Mouse (Mus musculus) small intestine, adult 2 months (tissue): ENCODE results near the gene Zfp324. TPM values are rescaled to one million over a fixed set of nuclear protein-coding genes. Genes with fewer than 3 reads are reported as not detected.
A peak's percentile ranks its signal among the peaks of the same experiment; 100 is the strongest.

Source experiments
- H3K27ac ChIP-seq: fragments of 200-500 bp; 2 replicates; pipeline ENCODE4 v1.5.1; 2012; ENCODE audit warnings: low read depth, low read length, control low read depth, inconsistent platforms; ENCODE audit not compliant: insufficient read depth
- H3K27me3 ChIP-seq: fragments of 200-500 bp; 2 replicates; pipeline ENCODE4 v1.6.1; 2012; ENCODE audit warnings: mild to moderate bottlenecking, moderate library complexity, low read length, inconsistent platforms; ENCODE audit not compliant: control insufficient read depth, insufficient read depth
- H3K36me3 ChIP-seq: fragments of 200-500 bp; 2 replicates; pipeline ENCODE4 v1.6.1; 2012; ENCODE audit warnings: mild to moderate bottlenecking, low read length, control low read depth, inconsistent platforms; ENCODE audit not compliant: control insufficient read depth, insufficient read depth
- H3K4me1 ChIP-seq: fragments of 200-500 bp; 2 replicates; pipeline ENCODE4 v1.6.1; 2012; ENCODE audit warnings: low read length, inconsistent platforms, mixed read lengths; ENCODE audit not compliant: control insufficient read depth, insufficient read depth, insufficient read length
- H3K4me3 ChIP-seq: fragments of 200-500 bp; 2 replicates; pipeline ENCODE4 v1.5.1; 2012; ENCODE audit warnings: low read depth, mild to moderate bottlenecking, control low read depth, inconsistent platforms, low read length, moderate library complexity
- CTCF ChIP-seq: fragments of 200-500 bp; IDR thresholded peaks from 2 replicates; pipeline ENCODE4 v1.5.1; 2012; ENCODE audit warnings: low read depth, mild to moderate bottlenecking, control low read depth, inconsistent platforms, low read length, moderate library complexity, mixed read lengths; ENCODE audit not compliant: insufficient replicate concordance, insufficient read length; ENCODE audit errors: extremely low read depth
- POLR2A ChIP-seq: fragments of 200-500 bp; IDR thresholded peaks from 2 replicates; pipeline ENCODE4 v1.6.1; 2012; ENCODE audit warnings: low read depth, mild to moderate bottlenecking, control low read depth, inconsistent platforms, low read length, moderate library complexity
- WGBS: fragments of 180-500 bp; shearing (Covaris S2); methylation state at CpG from one replicate; pipeline ENCODE4 v1.1.7; 2018; 5-methylcytosine and 5-hydroxymethylcytosine counted together
- polyA plus RNA-seq: library from polyadenylated mRNA; depleted of rRNA; stranded (reverse); fragments of >200 nt; gene quantifications from 2 replicates; pipeline ENCODE4 v1.2.3, GENCODE M21; 2012; rRNA removed

The Zfp324 gene
- polyA plus RNA-seq, 1 experiment, result 3.5 TPM

GRCm38 (mm10) chr7:13010005-13010908 is 44.6 kb downstream of the Zfp324 start, which contains the start of gene Zbtb45:
Gene Zbtb45 (minus strand): TSS chr7:13010034.
- Histone ChIP-seq H3K27me3 (no peaks in the 10 kb centered on the region), H3K27ac (peak within 1 kb of the TSS; percentile 93), H3K4me3 (peak within 1 kb of the TSS; percentile 94), H3K4me1 (peaks cover 13% of the 10 kb centered on the region; the same call in 1 of the 2 replicates), H3K36me3 (peaks cover 20% of the 10 kb centered on the region)
- 12% methylated on average over 26 of the region's 26 CpGs for WGBS
- TF ChIP-seq POLR2A, result no peak
- TF ChIP-seq CTCF, result no peak

GRCm38 (mm10) chr7:13013671-13014070 is 48.0 kb downstream of the Zfp324 start:
- 42% methylated on average over 4 of the region's 4 CpGs for WGBS

GRCm38 (mm10) chr7:13014275-13014839 is 48.7 kb downstream of the Zfp324 start:
- Histone ChIP-seq H3K4me1 (peaks cover 10% of the 10 kb centered on the region; the same call in 1 of the 2 replicates), H3K4me3 (no peak overlapping the region), H3K36me3 (no peaks in the 10 kb centered on the region), H3K27me3 (no peaks in the 10 kb centered on the region), H3K27ac (peak overlapping the region; percentile 54)
- 27% methylated on average over 6 of the region's 6 CpGs for WGBS
- TF ChIP-seq POLR2A (no peak), CTCF (no peak)

More at GRCm38 (mm10) chr7:13013671-13014070, 48.0 kb downstream of the Zfp324 start:
- Histone ChIP-seq H3K4me3 (no peak overlapping the region), H3K4me1 (peaks cover 13% of the 10 kb centered on the region; the same call in 1 of the 2 replicates), H3K36me3 (no peaks in the 10 kb centered on the region), H3K27me3 (no peaks in the 10 kb centered on the region), H3K27ac (peak overlapping the region; percentile 54; the same call in 1 of the 2 replicates)
- TF ChIP-seq CTCF, result no peak
- TF ChIP-seq POLR2A, result no peak

- H3K4me3 ChIP-seq, result no peak overlapping the region
- no peaks in the 10 kb centered on the region for H3K27me3 ChIP-seq
Observed at GRCm38 (mm10) chr7:13015217-13015616, 49.6 kb downstream of the Zfp324 start.

GRCm38 (mm10) chr7:13022773-13023535 is 57.3 kb downstream of the Zfp324 start:
- Histone ChIP-seq H3K27ac (peak overlapping the region; percentile 40; the same call in 1 of the 2 replicates), H3K4me3 (peak overlapping the region; percentile 58), H3K27me3 (no peaks in the 10 kb centered on the region), H3K4me1 (peaks cover 9% of the 10 kb centered on the region), H3K36me3 (peaks cover 11% of the 10 kb centered on the region)
- TF ChIP-seq CTCF (no peak), POLR2A (no peak; the same call in 1 of the 2 replicates)
- WGBS, result 5% methylated on average over 30 of the region's 31 CpGs

More at GRCm38 (mm10) chr7:13015217-13015616, 49.6 kb downstream of the Zfp324 start:
- no peak for TF ChIP-seq POLR2A
- TF ChIP-seq CTCF, result no peak
- Histone ChIP-seq H3K4me1 (peaks cover 9% of the 10 kb centered on the region; the same call in 1 of the 2 replicates), H3K36me3 (no peaks in the 10 kb centered on the region), H3K27ac (no peak overlapping the region)
- 89% methylated on average over 1 of the region's 1 CpGs for WGBS

Other genes with a start within 250 kb of the Zfp324 start
- gene Vmn2r56, start 230.8 kb upstream of the Zfp324 start, polyA plus RNA-seq, result not detected in 2 replicates
- 0.15 and 0.24 TPM in 2 replicates for gene Zscan18, start 162.2 kb upstream of the Zfp324 start, polyA plus RNA-seq
- gene Zfp329, start 147.0 kb upstream of the Zfp324 start, polyA plus RNA-seq, result 0.11 and 0.22 TPM in 2 replicates
- 3.3 and 5.3 TPM in 2 replicates for gene Zfp110, start 131.1 kb upstream of the Zfp324 start, polyA plus RNA-seq
- 0.15 TPM in 2 replicates for gene Zfp128, start 84.7 kb upstream of the Zfp324 start, polyA plus RNA-seq
- gene Zscan22, start 68.0 kb upstream of the Zfp324 start, polyA plus RNA-seq, result 4.0 and 5.6 TPM in 2 replicates
- gene Rps5, start 43.5 kb upstream of the Zfp324 start, polyA plus RNA-seq, result 1,663 and 2,242 TPM in 2 replicates
- 0.22 and 0.41 TPM in 2 replicates for gene Rnf225, start 38.4 kb upstream of the Zfp324 start, polyA plus RNA-seq
- gene Zfp446, start 12.0 kb downstream of the Zfp324 start, polyA plus RNA-seq, result 1.2 and 1.8 TPM in 2 replicates
- 0.19 TPM in 1 of 2 replicates, not detected in the other for gene Slc27a5, start 32.4 kb downstream of the Zfp324 start, polyA plus RNA-seq
- 101 and 195 TPM in 2 replicates for gene Trim28, start 33.3 kb downstream of the Zfp324 start, polyA plus RNA-seq
- gene Zbtb45, start 44.2 kb downstream of the Zfp324 start, polyA plus RNA-seq, result 22.1 and 46.2 TPM in 2 replicates
- 58.3 and 102 TPM in 2 replicates for gene Chmp2a, start 69.0 kb downstream of the Zfp324 start, polyA plus RNA-seq
- gene Ube2m, start 72.4 kb downstream of the Zfp324 start, polyA plus RNA-seq, result 56.0 and 93.7 TPM in 2 replicates
- gene Mzf1, start 88.9 kb downstream of the Zfp324 start, polyA plus RNA-seq, result 0.66 and 0.95 TPM in 2 replicates
- gene Vmn1r85, start 129.3 kb downstream of the Zfp324 start, polyA plus RNA-seq, result not detected in 2 replicates
- not detected in 2 replicates for gene Vmn1r86, start 154.1 kb downstream of the Zfp324 start, polyA plus RNA-seq
- gene Vmn1r87, start 174.3 kb downstream of the Zfp324 start, polyA plus RNA-seq, result not detected in 2 replicates
- not detected in 2 replicates for gene Vmn1r88, start 193.7 kb downstream of the Zfp324 start, polyA plus RNA-seq
- gene Vmn1r89, start 247.2 kb downstream of the Zfp324 start, polyA plus RNA-seq, result not detected in 2 replicates